Mouse (Mus musculus) spleen, adult 2 months (tissue): ENCODE measurements around the gene Zfp131.

Experiments
- CTCF ChIP-seq: fragments of 200-500 bp; IDR thresholded peaks from 2 replicates; pipeline ENCODE4 v1.5.1; 2011; ENCODE audit warnings: mild to moderate bottlenecking, inconsistent platforms; ENCODE audit not compliant: insufficient read depth, insufficient read length, insufficient replicate concordance; ENCODE audit errors: extremely low read depth
- POLR2A ChIP-seq: fragments of 200-500 bp; IDR thresholded peaks from 2 replicates; pipeline ENCODE4 v1.6.1; 2011; ENCODE audit warnings: low read depth, low read length, inconsistent platforms

DNA sequence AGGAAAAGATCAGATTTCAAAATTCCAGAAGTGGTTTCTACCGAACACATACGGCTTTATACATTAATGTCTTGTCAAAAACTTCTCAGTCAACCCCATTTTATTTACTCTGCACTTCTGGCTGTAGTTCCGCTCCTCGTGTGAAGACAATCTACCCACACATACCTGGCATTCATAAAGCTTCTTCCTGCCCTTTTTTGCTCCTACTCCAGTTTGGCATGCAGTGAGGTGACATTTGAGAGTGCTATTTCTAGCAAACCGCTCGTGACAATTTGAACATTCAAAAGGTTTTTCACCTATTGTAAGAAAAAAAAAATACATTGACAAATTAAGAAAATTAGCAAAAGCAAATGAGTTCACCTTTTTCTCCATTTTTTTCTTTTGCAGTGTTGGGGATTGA, 22.1 kb downstream of the Zfp131 start:
- TF ChIP-seq CTCF (no peak), POLR2A (no peak)
